Mouse (Mus musculus) megakaryocyte, embryonic 14.5 days (primary cell): ENCODE results near the gene Tmcc3.

ENCODE experiments used
- FLI1 ChIP-seq: IDR thresholded peaks from 2 replicates; pipeline ENCODE4 v1.6.1; 2012; ENCODE audit warnings: low read length, inconsistent platforms, mixed read lengths
- GATA1 ChIP-seq: IDR thresholded peaks from 3 replicates; pipeline ENCODE4 v1.6.1; 2012; ENCODE audit warnings: mixed read lengths, low read length, inconsistent platforms, borderline replicate concordance

- TF ChIP-seq FLI1 (no peak), GATA1 (no peak)
Measured at GRCm38 (mm10) chr10:94463410-94463809, 151.7 kb downstream of the Tmcc3 start.
